Mouse (Mus musculus) hindbrain, embryonic 12.5 days (tissue): Measurements from ENCODE around the gene Slc2a12. TPM values are rescaled to one million over a fixed set of nuclear protein-coding genes. Genes with fewer than 3 reads are reported as not detected.

Experiments
- ATAC-seq: fragments of 200-750 bp; cut with Nextera tagmentation; 2 replicates; pipeline ENCODE4 v1.8.0; 2017; ENCODE audit warnings: moderate TSS enrichment; ENCODE audit not compliant: low FRiP score
- H3K27ac ChIP-seq: fragments of 300-500 bp; sonication (generic); 2 replicates; pipeline ENCODE4 v1.5.1; 2016; ENCODE audit warnings: mild to moderate bottlenecking
- H3K27me3 ChIP-seq: fragments of 300-500 bp; sonication (generic); 2 replicates; pipeline ENCODE4 v1.6.1; 2016; ENCODE audit warnings: mild to moderate bottlenecking
- H3K36me3 ChIP-seq: fragments of 300-500 bp; sonication (generic); 2 replicates; pipeline ENCODE4 v1.6.1; 2016; ENCODE audit warnings: mild to moderate bottlenecking
- H3K4me1 ChIP-seq: fragments of 300-500 bp; sonication (generic); 2 replicates; pipeline ENCODE4 v1.6.1; 2016
- H3K4me2 ChIP-seq: fragments of 300-500 bp; sonication (generic); replicated peaks from 2 replicates; pipeline ENCODE4 v1.6.1; 2016; ENCODE audit warnings: mild to moderate bottlenecking
- H3K4me3 ChIP-seq: fragments of 300-500 bp; sonication (generic); 2 replicates; pipeline ENCODE4 v1.5.1; 2016; ENCODE audit warnings: mild to moderate bottlenecking
- H3K9ac ChIP-seq: fragments of 300-500 bp; sonication (generic); 2 replicates; pipeline ENCODE4 v1.6.1; 2016; ENCODE audit warnings: mild to moderate bottlenecking, moderate library complexity
- H3K9me3 ChIP-seq: fragments of 300-500 bp; sonication (generic); replicated peaks from 2 replicates; pipeline ENCODE4 v1.6.1; 2016; ENCODE audit warnings: mild to moderate bottlenecking
- WGBS: fragments of 180-500 bp; shearing (Covaris S2); methylation state at CpG from one replicate; pipeline ENCODE4 v1.1.7; 2016; 5-methylcytosine and 5-hydroxymethylcytosine counted together
- polyA plus RNA-seq: library from polyadenylated mRNA; unstranded; fragments of >200 nt; fragmentation: Nextera tagmentation; extraction: Ambion mirVana; gene quantifications from 2 replicates; pipeline ENCODE4 v1.2.1, GENCODE M21; 2016

Slc2a12 gene
- 3.7 and 4.1 TPM in 2 replicates for polyA plus RNA-seq

DNA sequence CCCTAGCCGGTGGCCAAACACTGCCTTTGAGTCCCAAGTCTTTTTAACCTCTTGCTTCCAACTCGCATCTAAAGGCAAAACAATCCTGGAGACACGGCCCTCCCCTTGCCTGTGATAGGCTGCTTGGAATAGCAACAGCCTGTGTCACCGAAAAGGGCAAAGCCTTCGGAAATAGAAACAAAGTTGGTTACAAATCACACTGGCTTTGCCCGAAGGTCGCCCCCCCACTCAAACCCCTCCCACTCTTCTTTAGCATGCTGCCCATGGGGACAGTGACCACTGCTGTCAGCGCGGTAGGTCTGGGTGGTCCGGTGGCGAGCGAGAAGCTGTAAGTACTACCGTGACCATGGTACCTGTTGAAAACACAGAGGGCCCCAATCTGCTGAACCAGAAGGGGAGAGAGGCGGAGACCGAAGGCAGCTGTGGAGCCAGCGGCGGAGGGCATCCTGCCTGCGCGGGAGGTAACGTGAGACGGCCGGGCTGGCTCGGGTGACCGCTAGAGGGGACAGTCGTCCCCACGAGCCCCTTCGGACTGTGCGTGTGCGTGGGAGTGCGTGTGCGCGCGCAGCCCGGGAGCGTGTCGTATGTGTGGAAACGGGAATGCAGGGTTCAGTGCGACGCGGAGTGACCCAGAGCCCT, at the start of gene Slc2a12:
Gene Slc2a12 (plus strand): TSS at position 159 of the 639 bp plus-strand sequence.
- H3K36me3 ChIP-seq = no peaks in the 10 kb centered on the region
- peak; percentile 76 for ATAC-seq
- H3K9me3 ChIP-seq = no peaks in the 10 kb centered on the region
- peak within 1 kb of the TSS; percentile 89 for H3K4me2 ChIP-seq
- peak within 1 kb of the TSS; percentile 46 for H3K4me3 ChIP-seq
- WGBS = under 1% methylated on average over 40 of the region's 40 CpGs
- H3K27ac ChIP-seq = peak within 1 kb of the TSS; percentile 57
- H3K4me1 ChIP-seq = peaks cover 11% of the 10 kb centered on the region; the same call in 1 of the 2 replicates
- H3K9ac ChIP-seq = peak within 1 kb of the TSS; percentile 56
- no peaks in the 10 kb centered on the region for H3K27me3 ChIP-seq

DNA sequence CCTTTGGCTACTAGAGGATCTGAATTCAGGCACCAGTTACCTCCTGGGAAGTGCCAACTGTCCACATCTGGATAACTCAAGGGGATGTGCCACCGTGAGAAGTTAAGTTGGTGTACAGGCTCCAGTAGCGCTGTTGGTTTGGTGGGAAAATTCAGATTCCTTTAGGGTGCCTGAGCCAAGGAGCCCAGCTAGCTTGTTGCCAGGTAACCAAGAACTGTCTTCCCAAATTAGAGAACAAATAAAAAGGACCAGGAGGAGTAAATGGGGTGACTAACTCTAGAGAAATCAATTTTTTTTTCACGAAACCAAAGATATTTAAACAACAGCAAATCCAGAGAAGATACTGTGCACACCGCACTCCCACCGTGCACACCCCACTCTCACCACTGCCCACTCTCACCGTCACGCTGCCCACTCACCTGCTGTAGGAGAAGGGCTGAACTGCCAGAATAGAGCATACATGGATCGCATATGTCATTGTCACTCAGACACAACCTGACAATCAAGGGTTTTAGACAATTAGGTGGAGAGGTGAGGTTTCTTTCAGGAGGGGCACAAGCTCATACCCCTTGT, 45.8 kb upstream of the Slc2a12 start:
- H3K36me3 ChIP-seq = no peaks in the 10 kb centered on the region
- H3K27ac ChIP-seq = no peak overlapping the region
- no peaks in the 10 kb centered on the region for H3K4me1 ChIP-seq
- 89% methylated on average over 8 of the region's 8 CpGs for whole genome bisulfite sequencing
- no peak overlapping the region for H3K4me2 ChIP-seq
- H3K9ac ChIP-seq = no peak overlapping the region
- H3K27me3 ChIP-seq = no peaks in the 10 kb centered on the region
- H3K4me3 ChIP-seq = no peak overlapping the region
- ATAC-seq = no peak
- H3K9me3 ChIP-seq = no peaks in the 10 kb centered on the region

DNA sequence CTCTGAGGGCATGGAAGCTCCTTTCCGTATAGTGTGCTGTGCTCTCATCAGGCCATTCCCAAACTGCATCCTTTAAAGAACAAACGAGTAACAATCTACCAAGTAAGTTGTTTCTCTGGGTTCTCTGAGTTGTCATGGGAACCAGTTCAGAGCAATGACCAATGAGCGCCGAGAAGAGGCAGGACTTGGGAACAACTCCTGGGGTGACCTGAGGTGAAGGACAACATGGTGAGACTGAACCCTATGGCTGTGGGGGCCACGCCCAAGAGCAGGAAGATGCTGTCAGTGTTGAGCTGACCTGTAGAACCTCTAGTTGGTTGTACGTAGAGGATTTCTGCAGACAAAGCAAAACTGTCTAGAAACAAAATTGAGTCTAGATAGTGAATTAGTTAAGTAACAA, 43.8 kb upstream of the Slc2a12 start:
- H3K4me1 ChIP-seq = no peaks in the 10 kb centered on the region
- no peaks in the 10 kb centered on the region for H3K27me3 ChIP-seq
- no peak for ATAC-seq
- no peaks in the 10 kb centered on the region for H3K36me3 ChIP-seq
- no peak overlapping the region for H3K4me3 ChIP-seq
- no peak overlapping the region for H3K4me2 ChIP-seq
- no peak overlapping the region for H3K27ac ChIP-seq
- H3K9me3 ChIP-seq = no peaks in the 10 kb centered on the region
- WGBS = 83% methylated on average over 6 of the region's 6 CpGs
- no peak overlapping the region for H3K9ac ChIP-seq

DNA sequence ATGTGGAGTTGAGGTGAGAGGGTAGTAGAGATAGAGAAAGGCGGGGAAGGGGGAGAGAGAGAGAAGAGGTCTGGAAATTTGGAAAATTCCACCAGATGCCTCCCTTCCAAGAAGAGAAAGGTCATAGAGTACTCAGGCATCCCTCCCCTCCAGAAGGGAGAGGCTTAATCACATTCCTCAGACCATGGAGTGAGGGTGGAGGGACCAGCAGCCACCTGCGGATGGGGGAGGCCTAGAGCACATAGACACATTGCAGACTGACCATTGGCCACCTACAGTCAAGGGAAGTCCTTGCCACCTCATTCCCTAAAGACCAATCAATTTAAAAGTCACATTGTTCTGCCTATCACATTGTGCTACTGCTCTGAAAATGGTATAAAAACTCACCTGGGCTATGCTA, 40.0 kb upstream of the Slc2a12 start:
- H3K9ac ChIP-seq = no peak overlapping the region
- no peak overlapping the region for H3K4me2 ChIP-seq
- no peaks in the 10 kb centered on the region for H3K27me3 ChIP-seq
- peaks cover 4% of the 10 kb centered on the region; the same call in 1 of the 2 replicates for H3K4me1 ChIP-seq
- no peak overlapping the region for H3K4me3 ChIP-seq
- H3K27ac ChIP-seq = no peak overlapping the region
- WGBS = 71% methylated on average over 2 of the region's 2 CpGs
- H3K36me3 ChIP-seq = no peaks in the 10 kb centered on the region
- H3K9me3 ChIP-seq = no peaks in the 10 kb centered on the region
- no peak for ATAC-seq

DNA sequence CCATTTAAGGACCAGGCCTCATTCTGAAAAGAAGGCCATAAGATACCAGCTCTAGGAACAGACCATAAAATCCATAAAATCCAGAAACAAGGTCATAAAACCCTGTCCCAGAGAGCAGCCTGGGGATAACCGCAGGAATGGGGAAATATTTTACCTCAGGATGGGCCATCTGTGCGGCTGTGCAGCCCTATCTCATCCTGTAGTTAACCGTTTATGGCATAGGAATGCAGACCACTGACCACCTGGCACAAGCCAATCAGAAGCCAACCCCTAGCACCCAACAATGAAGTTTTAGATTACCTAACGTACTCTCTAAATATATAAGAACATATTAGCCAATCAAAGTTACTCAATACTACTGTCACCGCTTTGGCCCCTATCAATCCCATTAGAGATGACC, 36.5 kb upstream of the Slc2a12 start:
- no peaks in the 10 kb centered on the region for H3K27me3 ChIP-seq
- H3K4me3 ChIP-seq = no peak overlapping the region
- H3K36me3 ChIP-seq = no peaks in the 10 kb centered on the region
- peak; percentile 36 for ATAC-seq
- WGBS = 80% methylated on average over 5 of the region's 5 CpGs
- H3K9me3 ChIP-seq = no peaks in the 10 kb centered on the region
- H3K9ac ChIP-seq = no peak overlapping the region
- H3K4me2 ChIP-seq = no peak overlapping the region
- peaks cover 4% of the 10 kb centered on the region; the same call in 1 of the 2 replicates for H3K4me1 ChIP-seq
- peak overlapping the region; percentile 66; the same call in 1 of the 2 replicates for H3K27ac ChIP-seq

DNA sequence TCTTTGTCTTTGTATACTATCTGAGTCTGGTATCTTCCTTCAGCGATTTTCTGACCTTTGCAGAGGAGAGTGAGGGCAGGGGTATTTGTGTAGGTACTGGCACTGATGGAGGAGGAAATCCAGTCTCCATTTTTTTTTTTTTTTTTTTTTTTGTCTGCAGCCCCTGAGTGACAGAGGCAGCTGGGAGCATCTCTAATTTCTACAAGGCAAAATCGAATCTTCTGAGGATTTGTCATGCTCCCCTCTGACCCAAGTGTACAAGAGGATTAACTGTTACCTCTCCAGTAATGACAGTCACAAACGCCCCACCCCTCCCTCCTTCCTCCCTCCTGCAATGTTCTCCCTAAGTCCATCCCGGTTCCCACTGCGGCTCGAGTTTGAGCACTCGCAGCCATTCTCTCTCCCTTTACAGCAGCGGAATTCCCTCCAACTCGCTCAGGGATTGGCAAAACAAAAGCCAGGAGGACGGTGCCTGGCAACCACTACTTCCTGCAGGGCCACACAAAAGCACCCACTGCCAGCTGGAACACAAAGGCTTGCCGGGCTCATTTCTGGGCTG, 35.9 kb upstream of the Slc2a12 start:
- H3K4me1 ChIP-seq = peaks cover 4% of the 10 kb centered on the region; the same call in 1 of the 2 replicates
- no peaks in the 10 kb centered on the region for H3K27me3 ChIP-seq
- peak overlapping the region; percentile 66 for H3K27ac ChIP-seq
- H3K9ac ChIP-seq = 0 out of 2 replicates have a peak overlapping the region, but pooled peaks have one; percentile 45
- WGBS = 2% methylated on average over 11 of the region's 11 CpGs
- peak overlapping the region; percentile 50 for H3K4me2 ChIP-seq
- H3K9me3 ChIP-seq = no peaks in the 10 kb centered on the region
- peak; percentile 75 for ATAC-seq
- H3K4me3 ChIP-seq = 0 out of 2 replicates have a peak overlapping the region, but pooled peaks have one; percentile 10
- no peaks in the 10 kb centered on the region for H3K36me3 ChIP-seq

DNA sequence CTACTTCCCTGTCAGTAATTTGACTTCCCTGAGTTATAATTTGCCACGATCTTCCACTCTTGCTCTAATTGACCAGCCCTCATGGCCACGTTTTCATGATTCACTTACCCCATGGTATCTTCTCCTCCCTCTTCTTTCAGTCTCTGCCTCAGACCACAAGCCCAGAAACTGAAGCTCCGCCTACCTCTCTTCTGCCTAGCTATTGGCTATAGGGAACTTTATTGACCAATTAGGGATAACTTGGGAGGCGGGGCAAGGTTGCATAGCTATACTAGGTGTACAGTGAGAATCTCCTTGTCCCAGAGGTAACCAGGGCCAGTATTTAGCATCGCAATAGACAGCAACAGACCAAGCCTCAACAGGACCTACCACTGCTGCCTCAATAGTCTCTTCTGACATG, 31.5 kb upstream of the Slc2a12 start:
- Histone ChIP-seq H3K27me3 (no peaks in the 10 kb centered on the region), H3K4me2 (no peak overlapping the region), H3K27ac (no peak overlapping the region), H3K9me3 (no peaks in the 10 kb centered on the region), H3K9ac (no peak overlapping the region), H3K36me3 (no peaks in the 10 kb centered on the region), H3K4me1 (peaks cover 8% of the 10 kb centered on the region; the same call in 1 of the 2 replicates), H3K4me3 (no peak overlapping the region)
- WGBS = 91% methylated on average over 5 of the region's 5 CpGs
- ATAC-seq = no peak

DNA sequence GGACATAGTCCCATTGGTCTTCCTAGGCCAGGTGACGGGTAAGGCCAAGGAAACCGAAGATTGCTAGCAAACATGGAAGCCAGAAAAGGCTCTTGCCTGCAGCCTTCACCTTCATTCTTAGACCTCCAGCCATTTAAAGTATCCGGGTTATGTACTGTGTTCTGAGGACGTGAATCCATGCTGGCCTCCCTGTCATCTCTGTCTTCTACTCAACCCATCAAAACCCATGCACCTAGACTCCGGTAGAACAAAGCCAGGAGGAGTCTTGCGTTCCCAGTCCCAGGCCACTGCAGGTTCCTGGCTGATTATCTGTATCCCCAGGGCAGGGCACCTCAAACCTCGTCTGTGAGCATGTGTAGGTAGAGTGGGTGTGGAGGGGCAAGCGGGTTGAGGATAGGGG, 30.3 kb upstream of the Slc2a12 start:
- Histone ChIP-seq H3K4me1 (peaks cover 3% of the 10 kb centered on the region; the same call in 1 of the 2 replicates), H3K4me3 (no peak overlapping the region), H3K27ac (no peak overlapping the region), H3K27me3 (no peaks in the 10 kb centered on the region), H3K4me2 (no peak overlapping the region), H3K9me3 (peaks cover under 1% of the 10 kb centered on the region; the same call in 1 of the 2 replicates), H3K9ac (no peak overlapping the region), H3K36me3 (no peaks in the 10 kb centered on the region)
- no peak for ATAC-seq
- 93% methylated on average over 8 of the region's 8 CpGs for WGBS

DNA sequence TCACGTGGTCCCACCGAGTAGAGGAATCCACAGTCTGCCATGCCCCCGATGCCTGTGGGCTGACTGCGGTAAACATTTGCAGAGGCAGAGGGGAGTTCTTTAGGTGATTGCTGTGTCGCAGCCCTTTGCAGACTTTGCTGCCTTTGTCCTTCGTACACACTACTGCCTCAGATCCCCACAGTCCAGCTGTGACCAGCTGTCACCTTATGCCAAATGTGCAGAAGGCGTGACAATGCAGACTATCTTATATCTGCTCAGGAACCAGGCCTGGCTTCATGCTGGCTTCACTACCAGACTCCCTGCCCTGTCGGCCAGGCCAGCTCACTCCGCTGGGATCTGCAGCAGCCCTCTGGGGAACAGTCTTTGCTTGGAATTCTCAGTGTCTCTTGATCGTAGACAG, 29.5 kb upstream of the Slc2a12 start:
- no peaks in the 10 kb centered on the region for H3K27me3 ChIP-seq
- 35% methylated on average over 10 of the region's 10 CpGs for WGBS
- H3K4me1 ChIP-seq = peaks cover 3% of the 10 kb centered on the region; the same call in 1 of the 2 replicates
- H3K4me2 ChIP-seq = no peak overlapping the region
- H3K36me3 ChIP-seq = no peaks in the 10 kb centered on the region
- H3K9ac ChIP-seq = no peak overlapping the region
- 0 out of 2 replicates have a peak, but pooled peaks have one; percentile 48 for ATAC-seq
- no peak overlapping the region for H3K4me3 ChIP-seq
- H3K9me3 ChIP-seq = peaks cover 6% of the 10 kb centered on the region; the same call in 1 of the 2 replicates
- H3K27ac ChIP-seq = no peak overlapping the region

DNA sequence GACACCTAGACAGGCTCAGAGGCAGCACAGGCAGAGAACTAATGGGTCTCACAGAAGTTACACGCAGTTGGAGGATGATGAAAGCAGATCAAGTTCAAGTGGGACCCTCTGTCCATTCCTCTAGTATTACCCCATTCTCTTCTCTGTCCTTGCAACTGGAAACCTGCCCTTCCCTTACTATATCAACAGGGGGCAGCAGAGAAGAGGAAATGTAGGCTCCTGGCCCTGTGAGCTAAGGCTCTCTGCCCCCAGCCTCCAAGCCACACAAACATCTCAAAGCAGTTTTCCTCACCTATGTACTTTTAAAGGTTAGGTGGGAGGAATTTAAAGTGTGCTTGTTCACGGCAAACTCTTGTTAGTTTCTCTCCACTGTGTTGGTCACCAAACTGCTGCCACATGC, 26.0 kb upstream of the Slc2a12 start:
- no peak overlapping the region for H3K27ac ChIP-seq
- H3K27me3 ChIP-seq = no peaks in the 10 kb centered on the region
- no peak overlapping the region for H3K9ac ChIP-seq
- WGBS = 65% methylated on average over 2 of the region's 2 CpGs
- peaks cover 3% of the 10 kb centered on the region; the same call in 1 of the 2 replicates for H3K4me1 ChIP-seq
- H3K4me3 ChIP-seq = no peak overlapping the region
- no peak overlapping the region for H3K4me2 ChIP-seq
- peaks cover 6% of the 10 kb centered on the region; the same call in 1 of the 2 replicates for H3K9me3 ChIP-seq
- no peaks in the 10 kb centered on the region for H3K36me3 ChIP-seq
- no peak for ATAC-seq

DNA sequence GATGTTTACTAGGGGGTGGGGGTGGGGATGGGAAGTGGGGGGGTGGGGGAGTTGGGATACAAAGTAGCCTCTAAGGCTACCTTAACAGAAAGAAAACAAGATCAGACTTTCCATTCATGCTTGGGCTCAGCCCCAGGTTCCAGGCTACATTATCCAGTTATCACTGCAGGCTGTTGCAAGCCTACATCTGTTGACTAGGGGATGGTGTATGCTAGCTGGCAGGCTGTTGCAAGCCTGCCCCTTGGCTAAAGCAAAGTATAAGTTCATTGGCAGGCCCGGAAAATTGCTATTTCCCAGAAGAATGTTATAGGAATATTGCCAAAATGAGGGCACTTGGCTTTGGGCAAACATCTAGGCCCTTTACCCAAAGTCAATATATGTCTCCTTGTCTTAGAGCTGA, 16.0 kb upstream of the Slc2a12 start:
- no peaks in the 10 kb centered on the region for H3K27me3 ChIP-seq
- no peak overlapping the region for H3K9ac ChIP-seq
- no peaks in the 10 kb centered on the region for H3K9me3 ChIP-seq
- peaks cover 4% of the 10 kb centered on the region for H3K4me1 ChIP-seq
- no peaks in the 10 kb centered on the region for H3K36me3 ChIP-seq
- ATAC-seq = no peak
- no peak overlapping the region for H3K4me2 ChIP-seq
- no peak overlapping the region for H3K4me3 ChIP-seq
- WGBS = 74% methylated on average over 1 of the region's 1 CpGs
- H3K27ac ChIP-seq = no peak overlapping the region

DNA sequence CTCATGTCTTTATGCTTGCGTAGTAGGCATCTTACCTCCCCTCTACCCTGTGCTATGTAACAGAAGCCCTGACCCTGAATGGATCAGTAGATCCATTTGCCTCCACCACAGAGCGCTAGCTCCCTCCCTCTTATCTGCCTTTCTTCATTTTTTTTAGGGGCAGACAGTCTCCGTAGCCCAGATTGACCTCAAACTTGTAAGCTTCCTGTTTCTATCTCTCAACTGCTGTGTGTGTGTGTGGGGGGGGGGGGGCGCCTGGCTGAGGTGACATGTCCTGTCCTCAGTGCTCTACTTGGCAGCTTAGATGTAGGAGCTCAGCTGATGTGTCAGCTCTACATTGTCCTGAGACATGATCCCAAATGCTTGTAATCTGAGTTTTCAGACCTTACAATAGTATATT, 13.7 kb upstream of the Slc2a12 start:
- peaks cover 4% of the 10 kb centered on the region for H3K4me1 ChIP-seq
- H3K36me3 ChIP-seq = no peaks in the 10 kb centered on the region
- no peaks in the 10 kb centered on the region for H3K9me3 ChIP-seq
- 78% methylated on average over 4 of the region's 4 CpGs for WGBS
- H3K27me3 ChIP-seq = no peaks in the 10 kb centered on the region
- no peak for ATAC-seq
- no peak overlapping the region for H3K4me3 ChIP-seq
- no peak overlapping the region for H3K4me2 ChIP-seq
- no peak overlapping the region for H3K27ac ChIP-seq
- no peak overlapping the region for H3K9ac ChIP-seq
